Mouse (Mus musculus) central nervous system, embryonic 11.5 days (tissue): ENCODE data around the gene Zfp941. TPM values are rescaled to one million over a fixed set of nuclear protein-coding genes. Genes with fewer than 3 reads are reported as not detected.

Experiments
- polyA plus RNA-seq: library from polyadenylated mRNA; depleted of rRNA; stranded (reverse); fragments of >200 nt; gene quantifications from 2 replicates; pipeline ENCODE4 v1.2.3, GENCODE M21; 2012; rRNA removed

The Zfp941 gene
- polyA plus RNA-seq: 2.4 and 4.2 TPM in 2 replicates

GRCm38 (mm10) chr7:140821653-140822329 is at the start of gene Zfp941:
TSS of gene Zfp941 (minus strand) at chr7:140822178.

GRCm38 (mm10) chr7:140857550-140858505 is 35.9 kb upstream of the Zfp941 start, which contains the start of gene Bet1l:
TSS of gene Bet1l (minus strand) at chr7:140857577.

GRCm38 (mm10) chr7:140856785-140857549 is 35.0 kb upstream of the Zfp941 start, which contains the start of gene Ric8a:
TSS of gene Ric8a (plus strand) at chr7:140856957.

GRCm38 (mm10) chr7:140855860-140856784 is 34.1 kb upstream of the Zfp941 start, which contains the start of gene Gm45785:
TSS of gene Gm45785 (minus strand) at chr7:140856331.

GRCm38 (mm10) chr7:140847755-140848580 is 26.0 kb upstream of the Zfp941 start, which contains the start of gene Odf3:
TSS of gene Odf3 (plus strand) at chr7:140847805.

GRCm38 (mm10) chr7:140844905-140845665 is 23.1 kb upstream of the Zfp941 start, which contains the start of gene Scgb1c1:
TSS of gene Scgb1c1 (plus strand) at chr7:140845547.

GRCm38 (mm10) chr7:140834968-140835757 is 13.2 kb upstream of the Zfp941 start, which contains the start of gene Urah:
TSS of gene Urah (plus strand) at chr7:140835018.

GRCm38 (mm10) chr7:140787406-140788052 is 34.4 kb downstream of the Zfp941 start, which contains the start of gene Syce1:
TSS of gene Syce1 (minus strand) at chr7:140787852.

GRCm38 (mm10) chr7:140763447-140764020 is 58.4 kb downstream of the Zfp941 start, which contains the start of gene Cyp2e1:
TSS of gene Cyp2e1 (plus strand) at chr7:140763739.

Other genes with a start within 250 kb of the Zfp941 start
- not detected in 2 replicates for gene Olfr46, start 220.9 kb downstream of the Zfp941 start, polyA plus RNA-seq
- not detected in 2 replicates for gene Olfr61, start 193.2 kb downstream of the Zfp941 start, polyA plus RNA-seq
- not detected in 2 replicates for gene Olfr53, start 175.7 kb downstream of the Zfp941 start, polyA plus RNA-seq
- gene Olfr539, start 162.2 kb downstream of the Zfp941 start, polyA plus RNA-seq: under 0.01 TPM in 2 replicates
- not detected in 2 replicates for gene Olfr45, start 140.2 kb downstream of the Zfp941 start, polyA plus RNA-seq
- not detected in 2 replicates for gene Olfr541, start 124.9 kb downstream of the Zfp941 start, polyA plus RNA-seq
- gene Cyp2e1, start 58.4 kb downstream of the Zfp941 start, polyA plus RNA-seq: not detected in 2 replicates
- gene Syce1, start 34.3 kb downstream of the Zfp941 start, polyA plus RNA-seq: 0.12 and 0.24 TPM in 2 replicates
- gene Urah, start 12.8 kb upstream of the Zfp941 start, polyA plus RNA-seq: 0.32 and 0.51 TPM in 2 replicates
- gene Scgb1c1, start 23.4 kb upstream of the Zfp941 start, polyA plus RNA-seq: not detected in 2 replicates
- not detected in 2 replicates for gene Odf3, start 25.6 kb upstream of the Zfp941 start, polyA plus RNA-seq
- gene Gm45785, start 34.2 kb upstream of the Zfp941 start, polyA plus RNA-seq: 0.08 and 0.14 TPM in 2 replicates
- gene Ric8a, start 34.8 kb upstream of the Zfp941 start, polyA plus RNA-seq: 61.0 and 61.6 TPM in 2 replicates
- 21.6 and 24.4 TPM in 2 replicates for gene Bet1l, start 35.4 kb upstream of the Zfp941 start, polyA plus RNA-seq
- 167 and 206 TPM in 2 replicates for gene Psmd13, start 59.8 kb upstream of the Zfp941 start, polyA plus RNA-seq
- 22.4 and 26.1 TPM in 2 replicates for gene Sirt3, start 60.1 kb upstream of the Zfp941 start, polyA plus RNA-seq
- 0.50 and 1.3 TPM in 2 replicates for gene Cox8b, start 78.3 kb upstream of the Zfp941 start, polyA plus RNA-seq
- 0.17 and 0.53 TPM in 2 replicates for gene Nlrp6, start 98.7 kb upstream of the Zfp941 start, polyA plus RNA-seq
- 15.3 and 24.6 TPM in 2 replicates for gene Pgghg, start 119.2 kb upstream of the Zfp941 start, polyA plus RNA-seq
- 0.88 and 2.0 TPM in 2 replicates for gene Ifitm5, start 128.1 kb upstream of the Zfp941 start, polyA plus RNA-seq
- gene Gm45717, start 133.8 kb upstream of the Zfp941 start, polyA plus RNA-seq: not detected in 2 replicates
- gene Ifitm2, start 133.8 kb upstream of the Zfp941 start, polyA plus RNA-seq: 87.0 and 380 TPM in 2 replicates
- gene Ifitm1, start 145.0 kb upstream of the Zfp941 start, polyA plus RNA-seq: 12.4 and 30.5 TPM in 2 replicates
- 5.5 and 20.2 TPM in 2 replicates for gene Ifitm3, start 188.6 kb upstream of the Zfp941 start, polyA plus RNA-seq
- 0.35 and 0.38 TPM in 2 replicates for gene Ifitm6, start 195.7 kb upstream of the Zfp941 start, polyA plus RNA-seq
- not detected in 2 replicates for gene Gm17387, start 207.0 kb upstream of the Zfp941 start, polyA plus RNA-seq
- gene B4galnt4, start 238.9 kb upstream of the Zfp941 start, polyA plus RNA-seq: 68.2 and 109 TPM in 2 replicates